Mouse (Mus musculus) mature B cell (primary cell): ENCODE results near the gene Rad51d.

ENCODE experiments used
- in situ Hi-C: fragments of 300-500 bp; cut with MboI; formaldehyde crosslinking; loops from 2 replicates; pipeline ENCODE4 v1.14.3; 2019

Rad51d gene

DNA sequence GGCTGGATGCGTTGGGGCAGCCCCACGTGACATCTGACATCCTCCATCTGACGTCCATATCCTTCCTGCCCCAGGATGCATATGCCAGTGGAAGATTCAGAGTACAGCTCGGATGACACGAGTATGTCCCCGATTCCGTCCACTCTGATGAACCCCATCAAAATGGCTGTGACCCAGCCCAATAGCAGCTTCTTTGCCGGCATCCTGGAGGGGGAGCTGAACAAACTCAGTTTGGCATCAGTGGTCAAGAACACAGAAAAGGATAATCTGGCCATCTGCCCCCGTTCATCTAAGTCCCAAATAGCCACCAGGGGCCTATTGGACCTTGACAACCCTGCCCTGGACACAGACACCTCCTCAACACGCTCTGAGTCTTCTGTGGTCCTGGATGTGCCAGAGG, 7.1 kb upstream of the Rad51d start:
- in situ Hi-C loops: loop anchor here (25.0 kb wide), 2 partner anchors 285 to 660 kb away; no protein-coding TSS in a partner anchor

DNA sequence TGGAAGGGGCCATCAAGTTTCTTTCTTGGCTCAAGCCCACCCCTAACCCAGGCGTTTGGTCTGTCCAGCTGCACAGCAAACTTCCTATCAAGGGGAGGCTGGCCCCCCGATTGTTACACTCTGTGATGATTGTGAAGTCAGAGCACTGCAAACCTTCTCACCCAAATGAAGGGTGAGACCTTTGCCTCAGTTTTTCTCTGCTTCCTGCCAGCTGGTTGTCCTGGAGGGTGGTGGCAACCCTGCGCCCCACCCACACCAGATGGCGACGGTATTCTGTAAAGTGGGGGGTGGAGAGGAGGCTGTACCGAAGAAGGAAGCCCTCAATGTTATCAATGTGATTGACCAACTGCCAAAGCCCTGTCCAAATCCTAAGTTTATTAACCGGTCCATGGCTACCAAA, 1.5 kb upstream of the Rad51d start, which contains the start of gene Fndc8:
TSS of gene Fndc8 (plus strand) at position 189 of the 400 bp plus-strand sequence.
- in situ Hi-C loops: loop anchor here (25.0 kb wide), 2 partner anchors 280 to 655 kb away; no protein-coding TSS in a partner anchor

DNA sequence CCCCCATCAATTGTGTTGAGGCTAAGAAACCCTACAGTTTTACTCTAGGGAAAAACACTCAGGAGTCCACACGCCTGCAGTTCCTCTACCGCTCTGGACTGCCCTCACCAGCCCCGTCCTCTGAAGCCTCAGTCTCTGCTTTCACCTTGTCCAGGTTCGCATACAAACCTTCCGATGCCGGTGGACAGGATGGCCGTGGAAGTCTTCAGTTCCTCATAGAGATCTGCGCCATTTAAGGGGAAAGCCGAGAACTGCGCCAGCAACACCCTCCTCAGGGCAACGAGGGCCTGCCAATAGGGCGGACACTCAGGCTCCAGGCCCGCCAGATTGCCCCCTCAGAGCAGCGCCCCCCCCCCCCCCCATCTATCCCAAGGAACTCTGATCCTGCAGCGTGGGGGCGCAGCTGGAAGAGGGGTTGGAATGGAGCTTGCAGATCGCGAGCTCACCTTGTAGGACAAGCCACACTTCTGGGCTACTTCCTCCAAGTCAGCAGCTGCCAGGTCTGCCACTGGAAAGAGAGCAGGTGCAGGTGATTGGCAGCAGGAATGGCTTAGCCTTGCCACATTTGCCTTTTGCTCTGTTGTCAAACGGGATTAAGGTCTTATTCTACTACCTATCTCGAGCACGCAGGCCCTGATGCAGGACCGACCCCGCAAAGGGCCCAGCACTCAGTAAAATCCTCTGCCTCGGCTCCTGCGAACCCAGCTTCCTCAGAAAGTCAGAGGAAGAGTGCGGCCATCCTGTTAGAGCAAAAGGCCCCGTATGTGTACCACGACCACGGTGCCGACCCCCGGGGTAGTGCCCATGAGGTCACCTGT, 681 bp downstream of the Rad51d start:
- in situ Hi-C loops: loop anchor here (25.0 kb wide), 2 partner anchors 277 to 652 kb away; no protein-coding TSS in a partner anchor

DNA sequence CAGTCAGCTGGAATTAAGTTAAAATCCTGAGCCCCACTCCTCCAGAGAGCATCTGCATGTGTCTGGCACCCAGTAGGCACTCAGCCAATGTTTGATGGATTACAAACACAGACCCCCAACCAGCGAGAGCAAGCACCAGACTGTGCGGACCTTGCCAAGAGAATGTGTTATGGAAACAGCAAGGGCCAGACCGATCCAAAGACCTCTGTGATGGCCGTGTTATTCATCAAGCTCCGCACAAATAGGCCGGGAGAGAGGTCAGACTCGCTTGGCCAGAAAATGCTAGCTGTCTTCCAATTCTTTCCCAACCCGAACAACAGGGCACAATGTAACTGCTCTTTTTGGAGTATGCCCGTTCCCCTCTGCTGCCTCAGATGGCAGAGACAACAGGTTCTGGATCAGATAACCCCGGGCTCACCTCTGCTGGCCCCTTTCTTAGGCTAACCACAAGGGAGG, 1.9 kb downstream of the Rad51d start:
- in situ Hi-C loops: loop anchor here (25.0 kb wide), 2 partner anchors 276 to 651 kb away; no protein-coding TSS in a partner anchor

DNA sequence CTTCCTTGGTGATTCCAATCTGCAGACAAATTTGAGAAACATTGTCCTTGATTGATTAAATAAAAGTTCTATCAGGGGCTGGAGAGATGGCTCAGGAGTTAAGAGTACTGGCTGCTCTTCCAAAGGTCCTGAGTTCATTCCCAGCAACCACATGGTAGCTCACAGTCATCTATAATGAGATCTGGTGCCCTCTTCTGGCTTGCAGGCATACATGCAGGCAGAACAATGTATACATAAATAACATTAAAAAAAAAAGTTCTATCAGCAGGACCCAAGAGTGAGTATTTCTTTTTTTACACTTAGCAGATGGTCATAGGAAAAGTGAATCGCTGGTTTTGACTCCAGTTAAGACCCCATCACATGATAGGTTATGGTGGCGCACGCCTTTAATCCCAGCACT, 3.9 kb downstream of the Rad51d start:
- in situ Hi-C loops: loop anchor here (25.0 kb wide), 2 partner anchors 274 to 649 kb away; no protein-coding TSS in a partner anchor

DNA sequence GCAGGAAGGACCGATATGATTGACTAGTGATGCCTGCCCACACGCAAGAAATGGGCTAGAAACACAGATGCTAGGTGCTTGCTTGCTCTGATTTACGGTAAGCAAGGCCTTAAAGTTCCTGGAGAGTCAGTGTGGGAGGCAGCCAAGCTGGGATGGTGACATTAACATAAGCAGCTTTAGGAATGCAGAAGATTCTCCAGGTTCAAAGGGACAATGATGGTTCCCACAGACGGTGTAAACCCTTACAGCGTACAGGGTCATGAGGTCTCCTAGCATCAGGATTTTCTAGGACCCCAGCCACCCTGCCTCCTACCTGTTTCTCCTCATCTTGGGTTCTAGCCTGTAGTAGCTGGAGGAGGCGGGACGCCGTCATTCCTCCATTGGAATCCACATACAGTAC, 7.2 kb downstream of the Rad51d start:
- in situ Hi-C loops: loop anchor here (25.0 kb wide), 2 partner anchors 271 to 646 kb away; no protein-coding TSS in a partner anchor

DNA sequence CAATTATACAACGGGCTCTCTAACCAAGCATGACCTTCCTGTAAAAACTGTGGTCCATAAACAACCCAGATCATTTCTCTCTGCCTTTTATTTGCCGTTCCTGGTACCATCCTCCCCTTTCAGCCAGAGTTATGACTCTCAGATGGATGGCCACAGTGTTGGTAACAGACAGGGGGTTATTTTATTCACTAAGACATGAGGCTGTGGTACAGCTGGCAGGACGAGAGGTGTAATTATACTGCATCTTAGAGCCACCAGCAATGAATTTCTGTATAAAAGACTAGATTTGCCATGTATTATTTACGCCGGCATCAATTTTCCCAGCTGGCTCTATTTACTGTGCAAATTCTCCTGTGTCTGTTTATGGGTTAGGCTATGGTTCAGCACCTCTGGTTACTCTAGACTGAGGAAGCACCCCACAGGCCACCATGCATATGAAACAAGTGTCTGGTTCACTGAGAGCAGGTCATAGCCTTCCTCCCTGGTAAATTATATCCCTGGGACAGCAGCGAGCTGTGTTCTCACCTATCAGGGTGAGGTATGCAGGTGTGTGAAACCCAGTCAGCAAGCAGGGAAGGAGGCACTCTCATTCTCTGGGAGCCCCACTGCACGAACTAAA, 12.6 kb downstream of the Rad51d start:
- in situ Hi-C loops: loop anchor here (10.0 to 25.0 kb wide), 3 partner anchors 113 to 641 kb away; partner anchors contain the start of genes Cct6b and Zfp830

DNA sequence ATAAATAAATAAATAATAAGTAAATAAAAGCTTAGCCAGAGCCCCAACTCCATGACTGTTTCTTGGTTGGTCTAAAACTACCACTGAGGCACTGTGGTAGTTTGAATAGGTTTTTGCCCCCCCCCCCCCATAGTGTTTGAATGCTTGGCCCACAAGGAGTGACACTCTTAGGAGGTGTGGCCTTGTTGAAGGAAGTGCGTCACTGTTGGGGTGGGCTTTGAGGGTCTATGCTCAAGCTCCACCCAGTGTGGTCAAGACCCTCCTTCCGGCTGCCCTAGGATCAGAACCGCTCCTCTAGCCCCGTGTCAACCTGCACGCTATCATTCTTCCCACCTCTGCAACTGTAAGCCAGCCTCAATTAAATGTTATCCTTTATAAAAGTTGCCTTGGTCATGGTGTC, 14.8 kb downstream of the Rad51d start:
- in situ Hi-C loops: loop anchor here (10.0 to 25.0 kb wide), 3 partner anchors 111 to 638 kb away; partner anchors contain the start of genes Cct6b and Zfp830

DNA sequence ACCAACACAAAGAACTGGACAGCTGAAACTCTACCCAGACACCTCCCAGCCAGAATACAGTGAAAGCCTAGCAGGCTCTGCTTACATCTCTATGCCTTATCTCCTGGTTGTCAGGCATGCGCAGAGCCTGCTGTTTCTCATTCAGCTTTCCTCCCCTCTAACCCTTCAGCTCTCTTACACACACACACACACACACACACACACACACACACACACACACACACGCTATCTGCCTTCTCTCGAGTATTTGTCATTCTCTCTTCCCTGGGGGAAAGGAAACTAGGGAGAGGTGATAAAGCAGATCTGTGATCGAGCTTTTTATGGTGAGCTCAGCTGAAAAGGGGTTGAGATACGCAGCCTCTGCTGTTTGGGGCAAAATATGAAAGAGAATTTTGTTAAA, 15.5 kb downstream of the Rad51d start:
- in situ Hi-C loops: loop anchor here (10.0 to 25.0 kb wide), 3 partner anchors 110 to 638 kb away; partner anchors contain the start of genes Cct6b and Zfp830

DNA sequence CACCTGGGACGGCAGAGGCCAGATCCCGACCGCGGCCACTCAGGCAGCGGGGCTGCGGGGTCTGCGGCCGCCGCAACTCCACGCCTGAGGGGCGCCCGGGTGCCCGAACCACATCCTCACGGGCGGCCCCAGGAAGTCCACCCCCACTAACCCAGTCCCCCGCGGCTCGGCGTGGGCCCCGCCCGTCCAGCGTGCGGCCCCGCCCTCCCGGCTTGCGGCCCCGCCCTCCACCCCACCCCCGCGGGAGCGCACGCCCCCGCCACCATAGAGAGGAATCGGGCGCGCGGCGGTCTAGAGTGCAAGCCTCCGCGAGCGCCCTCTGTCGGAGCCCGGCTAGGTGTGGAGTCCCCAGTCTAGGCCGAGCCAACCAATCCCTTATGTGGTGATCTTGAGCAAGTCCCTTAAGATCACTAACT, 19.4 kb downstream of the Rad51d start, which contains the start of gene Rffl:
TSS of gene Rffl (minus strand) at position 180 of the 416 bp plus-strand sequence.
- in situ Hi-C loops: loop anchor here (10.0 kb wide), 1 partner anchor 106 kb away; the partner anchor contains the start of genes Cct6b and Zfp830

DNA sequence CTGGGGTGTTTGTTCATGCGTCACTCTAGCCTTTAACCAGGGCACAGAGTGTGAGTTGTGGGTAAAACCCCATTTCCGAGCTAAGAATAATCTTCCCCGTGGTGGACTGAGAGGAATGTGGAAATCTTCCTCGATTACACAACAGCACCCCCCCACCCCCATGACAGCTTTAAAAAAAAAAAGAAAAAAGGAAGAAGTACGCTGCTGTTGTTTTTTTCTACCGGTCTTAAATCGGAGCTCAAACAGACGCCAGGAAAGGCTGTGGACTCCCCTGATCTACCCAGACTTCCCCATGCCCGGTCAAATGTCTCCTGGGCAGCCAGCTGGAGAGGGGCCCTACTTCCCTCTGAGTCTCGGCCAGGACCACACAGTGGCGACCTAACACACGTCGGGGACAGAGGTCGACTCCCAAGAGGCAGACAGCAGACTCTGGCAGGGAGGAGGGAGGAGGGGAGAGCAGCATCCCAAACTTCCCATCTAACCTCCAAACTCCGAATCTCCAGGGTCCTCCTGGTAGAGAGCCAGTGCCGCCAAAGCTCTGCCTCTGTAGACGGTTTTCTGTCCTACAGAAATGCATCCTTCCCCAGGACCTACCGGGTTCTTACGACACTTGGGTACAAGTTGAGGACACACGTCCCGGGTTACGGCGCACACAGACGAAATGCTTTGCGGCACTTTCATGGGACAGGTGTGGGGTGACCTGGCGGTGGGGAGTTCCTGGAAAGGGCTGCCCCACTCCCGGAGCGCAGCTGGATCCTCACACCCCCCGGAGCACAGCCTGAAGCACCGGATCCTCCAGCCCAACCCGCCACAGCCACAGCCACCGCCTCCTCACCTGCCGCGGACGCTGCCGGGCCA, 20.0 kb downstream of the Rad51d start:
- in situ Hi-C loops: loop anchor here (10.0 kb wide), 1 partner anchor 106 kb away; the partner anchor contains the start of genes Cct6b and Zfp830

DNA sequence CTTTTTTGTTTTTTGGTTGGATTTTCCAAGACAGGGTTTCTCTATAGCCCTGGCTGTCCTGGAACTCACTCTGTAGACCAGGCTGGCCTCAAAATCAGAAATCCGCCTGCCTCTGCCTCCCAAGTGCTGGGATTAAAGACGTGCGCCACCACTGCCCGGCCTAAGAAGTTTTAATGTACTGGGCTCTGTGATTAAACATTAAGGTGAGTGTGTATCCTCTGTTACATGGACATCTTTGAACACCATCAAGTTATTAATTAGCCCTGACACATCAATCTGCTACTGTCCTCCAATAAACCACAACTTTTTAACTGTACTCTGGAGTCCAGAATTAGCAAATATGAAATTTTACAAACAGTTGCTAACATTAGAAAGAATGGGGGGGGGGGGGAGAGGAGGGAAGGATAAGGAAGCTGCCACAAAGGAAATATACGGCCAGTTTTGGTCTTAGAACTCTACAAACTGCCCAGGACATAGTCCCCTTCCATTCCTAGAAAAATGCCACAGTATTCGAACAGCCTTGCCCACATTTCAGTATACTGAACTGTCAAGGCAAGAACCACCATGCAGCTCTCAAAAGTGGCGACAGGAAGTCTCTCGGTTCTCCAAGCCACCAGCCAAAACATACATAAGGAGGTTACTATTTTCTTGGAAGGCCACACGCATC, 20.8 kb downstream of the Rad51d start:
- in situ Hi-C loops: loop anchor here (10.0 kb wide), 1 partner anchor 105 kb away; the partner anchor contains the start of genes Cct6b and Zfp830

DNA sequence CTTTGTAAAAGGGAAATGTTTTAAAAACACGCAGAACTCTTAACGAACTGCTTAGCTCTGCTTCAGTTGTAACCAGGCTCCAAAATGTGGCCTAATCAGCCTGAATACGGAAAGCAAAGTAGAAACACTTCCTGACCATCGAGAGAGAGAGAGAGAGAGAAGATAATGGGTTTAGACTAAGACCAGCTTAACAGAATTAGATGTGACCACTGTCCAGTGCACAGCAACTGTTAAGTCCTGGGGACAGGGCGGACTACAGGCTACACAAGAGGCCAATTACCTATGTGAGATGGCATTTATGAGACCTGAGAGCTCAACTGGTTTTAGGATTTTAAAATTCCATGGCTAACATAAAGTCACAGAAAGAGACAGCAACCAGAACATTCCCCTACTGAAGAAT, 22.5 kb downstream of the Rad51d start:
- in situ Hi-C loops: no loop called here

DNA sequence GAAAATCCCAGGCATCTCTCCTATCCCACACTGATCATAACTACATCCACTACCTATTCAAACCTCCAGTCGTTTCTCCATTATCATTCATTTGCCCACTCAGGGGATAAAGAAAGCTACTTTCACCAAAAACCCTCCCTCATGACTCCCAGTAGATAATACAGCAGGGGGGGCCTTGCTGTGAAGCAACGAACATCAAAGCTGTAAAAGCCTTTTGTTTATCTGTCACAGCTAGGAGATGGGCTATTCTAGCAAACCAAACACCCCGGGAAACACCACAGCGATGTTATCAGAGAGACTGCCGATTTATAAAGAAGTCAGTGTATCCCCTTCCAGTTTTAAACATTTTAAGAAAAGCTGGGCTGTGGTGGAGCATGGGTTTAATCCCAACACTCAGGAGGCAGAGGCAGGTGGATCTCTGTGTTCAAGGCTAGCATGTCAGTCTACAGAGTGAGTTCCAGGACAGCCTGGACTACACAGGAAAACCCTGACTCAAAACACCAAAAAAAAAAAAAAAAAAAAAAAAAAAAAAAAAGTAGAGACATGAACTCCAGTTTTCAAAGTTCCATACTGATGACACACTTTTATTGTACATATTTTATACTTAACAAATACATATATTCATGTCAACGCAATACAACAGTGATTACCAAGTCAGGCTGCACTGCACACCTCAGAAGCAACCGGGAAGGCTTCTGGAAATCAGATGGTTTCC, 23.4 kb downstream of the Rad51d start:
- in situ Hi-C loops: no loop called here

DNA sequence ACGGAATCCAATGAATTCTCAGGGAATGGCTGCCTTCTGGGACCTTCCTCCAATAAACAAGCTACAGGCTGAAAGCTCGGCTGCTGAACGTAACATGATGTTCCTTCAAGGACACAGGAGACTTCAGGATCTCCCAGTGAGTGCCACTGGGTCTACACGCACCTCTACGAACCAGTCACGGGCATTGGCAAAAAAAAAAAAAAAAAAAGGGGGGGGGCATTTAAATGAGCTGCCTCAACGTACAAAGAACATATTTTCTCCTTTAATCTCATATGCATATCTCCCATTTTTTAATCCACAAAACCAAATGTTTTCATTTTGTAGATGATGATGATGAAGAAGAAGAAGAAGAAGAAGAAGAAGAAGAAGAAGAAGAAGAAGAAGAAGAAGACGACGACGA, 24.5 kb downstream of the Rad51d start:
- in situ Hi-C loops: no loop called here

DNA sequence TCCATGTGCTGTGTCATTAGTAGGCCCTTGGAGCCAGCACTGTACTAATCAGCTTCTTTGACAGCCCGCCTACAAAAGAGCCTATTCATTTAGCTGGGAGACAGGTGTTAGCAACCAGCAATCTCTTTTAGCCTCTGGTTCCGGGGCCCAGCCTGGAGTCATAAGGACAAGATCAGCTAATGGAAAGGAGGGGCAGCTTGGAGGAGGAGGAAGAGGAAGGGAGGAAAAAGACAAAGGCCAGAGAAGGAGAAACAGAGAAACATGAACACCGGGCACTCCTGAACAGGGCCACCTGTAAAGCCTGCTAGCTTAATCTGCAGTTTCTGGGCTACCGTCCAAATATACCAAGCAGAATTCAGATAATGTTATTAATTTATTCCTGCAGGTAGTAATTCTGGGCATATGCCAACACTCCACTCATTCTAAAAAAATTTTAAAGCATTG, 26.9 kb downstream of the Rad51d start:
- in situ Hi-C loops: no loop called here

DNA sequence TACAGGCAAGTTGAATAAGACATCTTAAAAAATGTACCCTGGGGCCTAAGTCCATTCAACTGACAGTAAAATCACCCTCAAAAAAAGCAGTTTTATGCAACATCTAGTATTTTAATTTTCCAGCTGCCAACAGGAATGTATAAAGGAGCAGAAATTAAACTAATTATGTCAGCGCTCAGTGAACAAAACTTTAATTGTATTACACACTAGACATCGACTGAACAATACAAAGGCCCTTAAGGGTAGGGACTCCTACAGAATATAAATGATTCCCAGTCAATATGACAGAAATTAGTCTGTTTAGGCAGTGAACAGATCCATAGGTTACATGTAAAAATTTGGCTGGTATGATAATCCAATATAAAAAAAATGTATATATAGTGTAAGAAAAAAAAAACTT, 27.4 kb downstream of the Rad51d start:
- in situ Hi-C loops: no loop called here

DNA sequence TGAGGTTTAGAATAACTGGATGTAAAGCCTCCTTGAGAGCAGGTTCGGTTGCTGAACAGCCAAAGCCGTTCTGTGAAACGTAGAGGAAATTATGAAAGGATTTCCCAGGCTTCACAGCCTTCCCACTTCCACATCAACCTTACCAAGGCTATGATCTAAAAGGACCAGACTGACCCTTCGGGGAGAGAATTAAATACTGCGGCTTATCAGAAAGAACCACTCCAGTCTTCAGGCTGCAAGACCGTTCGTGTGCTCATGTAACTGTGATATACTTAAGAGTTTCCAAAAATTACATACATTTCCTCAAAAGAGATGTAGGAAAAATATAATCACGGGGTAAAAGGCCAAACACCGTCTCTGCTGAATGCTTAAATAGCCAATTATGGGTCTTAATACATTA, 27.8 kb downstream of the Rad51d start:
- in situ Hi-C loops: no loop called here

DNA sequence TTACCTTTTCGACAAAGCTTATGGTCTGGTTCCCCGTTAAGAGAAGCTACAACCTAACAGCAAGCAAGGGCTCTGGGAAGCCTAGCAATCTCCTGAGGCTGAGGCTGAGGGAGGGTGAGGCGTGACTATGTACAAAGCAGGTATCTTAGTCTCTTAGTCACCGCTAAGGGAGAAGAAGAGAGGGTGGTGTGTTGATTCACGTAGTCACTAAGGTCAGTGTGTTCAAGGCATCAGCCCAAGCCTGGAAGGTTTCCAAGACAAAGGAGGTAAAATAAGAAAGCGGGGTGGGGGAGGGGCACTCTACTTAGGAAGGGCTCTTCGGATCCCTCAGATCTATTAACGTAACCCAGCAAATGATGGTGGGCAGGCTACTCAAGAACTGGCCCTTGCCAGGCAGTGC, 28.9 kb downstream of the Rad51d start:
- in situ Hi-C loops: no loop called here

DNA sequence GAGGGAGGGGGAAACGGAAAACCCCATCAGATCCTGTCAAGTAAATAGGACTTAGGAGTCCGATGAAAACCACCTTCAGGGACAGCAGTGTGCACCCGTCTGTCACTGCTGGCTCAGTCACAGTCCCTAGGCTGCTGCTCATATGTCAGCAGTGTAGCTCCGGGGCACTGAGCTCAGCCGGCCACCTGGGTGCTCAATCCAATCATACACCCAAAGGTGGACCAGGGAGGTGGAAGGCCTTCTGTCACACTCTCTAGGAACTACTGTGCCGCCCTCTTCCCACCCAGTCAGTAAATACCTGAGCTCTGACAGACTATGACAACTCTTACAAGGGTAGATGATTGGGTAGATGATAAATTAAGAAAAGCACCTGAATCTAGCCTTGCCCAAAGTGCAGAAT, 29.7 kb downstream of the Rad51d start:
- in situ Hi-C loops: no loop called here
